Mouse (Mus musculus) lung, adult 2 months (tissue): ENCODE measurements at regions not wholly inside any gene's neighbourhood (a gene's known extent, or its start where the extent isn't known, plus 50 kb on each side); places are given as distances from the start of the nearest gene placed in this dataset.

Experiments used
- CTCF ChIP-seq: fragments of 200-500 bp; IDR thresholded peaks from 2 replicates; pipeline ENCODE4 v1.5.1; 2011; ENCODE audit warnings: mild to moderate bottlenecking, low read length, control low read depth; ENCODE audit not compliant: insufficient read depth
- POLR2A ChIP-seq: fragments of 200-500 bp; IDR thresholded peaks from 2 replicates; pipeline ENCODE4 v1.6.1; 2011; ENCODE audit warnings: low read depth, mild to moderate bottlenecking, control low read depth, low read length, borderline replicate concordance; ENCODE audit errors: extremely low read depth

- no peak for TF ChIP-seq POLR2A
- no peak for TF ChIP-seq CTCF
These were observed 80.1 kb upstream of the Gmds start for GRCm38 (mm10) chr13:32418655-32419054.
